Mouse (Mus musculus): ENCODE measurements around the gene Cyba.

GRCm38 (mm10) chr8:122470691-122471090 lies 38.0 kb upstream of the Cyba start:
- TF ChIP-seq POLR2A (IDR thresholded peaks at IDR 0.05; ENCODE audit: borderline replicate concordance, low read depth, low read length) (no peak; the same call in 1 of the 2 replicates), CTCF (IDR thresholded peaks at IDR 0.05; ENCODE audit: low read depth, low read length) (no peak; the same call in 1 of the 2 replicates)
